Mouse (Mus musculus) kidney, postnatal 0 days (tissue): Measurements from ENCODE around the gene Sox5. TPM values are rescaled to one million over a fixed set of nuclear protein-coding genes. Genes with fewer than 3 reads are reported as not detected.

Experiments used
- ATAC-seq: fragments of 200-750 bp; cut with Nextera tagmentation; replicated peaks from 2 replicates; pipeline ENCODE4 v1.8.0; 2017; ENCODE audit warnings: low read depth, moderate number of reproducible peaks, moderate TSS enrichment, moderate library complexity; ENCODE audit not compliant: low FRiP score
- DNase-seq: peaks from one replicate; pipeline ENCODE4 v3.0.0-alpha.2; 2016; ENCODE audit warnings: low spot score
- H3K27ac ChIP-seq: fragments of 300-500 bp; sonication (generic); 2 replicates; pipeline ENCODE4 v1.5.1; 2014; ENCODE audit warnings: mild to moderate bottlenecking
- H3K27me3 ChIP-seq: fragments of 300-500 bp; sonication (generic); 2 replicates; pipeline ENCODE4 v1.6.1; 2014; ENCODE audit warnings: low read length, mixed read lengths; ENCODE audit not compliant: insufficient read depth
- H3K36me3 ChIP-seq: fragments of 300-500 bp; sonication (generic); 2 replicates; pipeline ENCODE4 v1.6.1; 2014; ENCODE audit warnings: low read length, mixed read lengths; ENCODE audit not compliant: insufficient read depth
- H3K4me1 ChIP-seq: fragments of 300-500 bp; sonication (generic); replicated peaks from 2 replicates; pipeline ENCODE4 v1.6.1; 2014; ENCODE audit warnings: antibody characterized with exemption, low read length, mixed read lengths; ENCODE audit not compliant: insufficient read depth
- H3K4me2 ChIP-seq: fragments of 300-500 bp; sonication (generic); 2 replicates; pipeline ENCODE4 v1.6.1; 2014; ENCODE audit warnings: mild to moderate bottlenecking, low read length, moderate library complexity, mixed read lengths
- H3K4me3 ChIP-seq: fragments of 300-500 bp; sonication (generic); replicated peaks from 2 replicates; pipeline ENCODE4 v1.5.1; 2014; ENCODE audit warnings: low read depth, low read length
- H3K9ac ChIP-seq: fragments of 300-500 bp; sonication (generic); 2 replicates; pipeline ENCODE4 v1.6.1; 2014; ENCODE audit warnings: low read depth, low read length
- H3K9me3 ChIP-seq: fragments of 300-500 bp; sonication (generic); replicated peaks from 2 replicates; pipeline ENCODE4 v1.6.1; 2016; ENCODE audit warnings: low read length, inconsistent platforms, mixed read lengths
- CTCF ChIP-seq: IDR thresholded peaks from 2 replicates; pipeline ENCODE4 v1.5.1; 2016; ENCODE audit warnings: antibody characterized with exemption, low read depth, mild to moderate bottlenecking, moderate library complexity
- WGBS: fragments of 180-500 bp; shearing (Covaris S2); extraction: QIAGEN DNeasy Blood & Tissue Kit; methylation state at CpG from one replicate; pipeline ENCODE4 v1.1.7; 2014; 5-methylcytosine and 5-hydroxymethylcytosine counted together
- polyA plus RNA-seq: library from polyadenylated mRNA; unstranded; fragments of >200 nt; fragmentation: Nextera tagmentation; extraction: Ambion mirVana; gene quantifications from 2 replicates; pipeline ENCODE4 v1.2.1, GENCODE M21; 2015

The Sox5 gene
- polyA plus RNA-seq, 1 experiment from 2014 or later, result 6.1 TPM

DNA sequence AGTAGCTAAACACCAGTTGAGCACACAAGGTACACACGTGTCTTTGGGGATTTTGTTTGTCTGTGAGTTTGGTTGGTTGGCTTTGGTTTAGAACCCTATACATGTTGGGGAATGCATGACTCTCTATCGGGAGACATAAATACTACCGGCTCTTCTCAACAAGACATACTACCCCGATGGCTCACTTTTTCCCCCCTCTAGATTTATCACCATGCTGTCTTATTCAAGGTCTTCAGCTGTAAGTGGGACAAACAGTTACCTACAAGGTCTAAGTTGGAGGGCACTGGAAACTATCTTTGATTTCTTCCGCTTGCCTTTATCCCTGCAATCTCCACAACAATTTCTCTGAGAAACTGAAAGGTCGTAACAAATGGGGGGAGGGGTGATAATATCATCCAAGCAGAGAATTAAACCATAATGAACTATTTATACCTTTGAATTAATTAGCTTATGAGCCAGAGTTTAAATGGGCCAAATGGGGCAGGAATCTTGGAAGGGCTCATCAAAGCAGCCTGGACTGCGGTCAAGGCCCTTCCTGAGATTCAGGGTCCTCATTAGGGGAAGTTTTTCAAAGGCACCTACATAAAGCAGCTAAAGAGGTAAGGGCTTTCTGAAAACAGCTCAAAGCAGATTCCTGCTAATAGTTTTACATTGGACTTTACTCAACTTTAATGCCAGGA lies 4.3 kb downstream of the Sox5 start:
- Histone ChIP-seq H3K36me3 (no peaks in the 10 kb centered on the region), H3K4me3 (no peak overlapping the region), H3K9me3 (no peaks in the 10 kb centered on the region), H3K4me1 (peaks cover 3% of the 10 kb centered on the region; the same call in 1 of the 2 replicates), H3K9ac (no peak overlapping the region), H3K4me2 (no peak overlapping the region), H3K27ac (no peak overlapping the region), H3K27me3 (no peaks in the 10 kb centered on the region)
- no peak for TF ChIP-seq CTCF
- 89% methylated on average over 7 of the region's 7 CpGs for WGBS
- ATAC-seq (no peak), DNase-seq (no peak)

DNA sequence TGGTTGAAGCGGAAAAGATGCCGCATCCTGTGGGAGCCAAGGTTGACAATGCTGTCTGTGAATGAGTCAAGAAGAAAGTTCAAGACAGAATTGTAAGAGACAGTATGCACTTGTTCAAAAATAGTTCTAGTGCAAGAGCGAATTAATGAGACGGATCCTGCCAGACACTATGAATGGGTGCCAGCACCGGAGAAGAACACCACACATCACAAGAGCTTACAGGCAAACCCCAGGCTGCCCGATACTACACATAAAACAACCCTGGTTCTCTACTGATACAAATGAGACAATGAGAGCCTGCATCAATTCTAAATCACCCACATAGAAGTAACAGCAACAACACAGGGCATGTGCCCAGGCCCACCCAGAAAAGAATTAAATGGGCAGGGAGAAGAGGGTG lies 8.0 kb downstream of the Sox5 start:
- H3K9ac ChIP-seq, result no peak overlapping the region
- no peak overlapping the region for H3K4me2 ChIP-seq
- ATAC-seq, result no peak
- no peak for TF ChIP-seq CTCF
- no peak overlapping the region for H3K4me3 ChIP-seq
- 0 out of 2 replicates have a peak, but pooled peaks cover 5% of the 10 kb centered on the region for H3K4me1 ChIP-seq
- no peak overlapping the region for H3K27ac ChIP-seq
- no peaks in the 10 kb centered on the region for H3K36me3 ChIP-seq
- H3K27me3 ChIP-seq, result no peaks in the 10 kb centered on the region
- no peaks in the 10 kb centered on the region for H3K9me3 ChIP-seq
- WGBS, result 87% methylated on average over 6 of the region's 6 CpGs
- no peak for DNase-seq

DNA sequence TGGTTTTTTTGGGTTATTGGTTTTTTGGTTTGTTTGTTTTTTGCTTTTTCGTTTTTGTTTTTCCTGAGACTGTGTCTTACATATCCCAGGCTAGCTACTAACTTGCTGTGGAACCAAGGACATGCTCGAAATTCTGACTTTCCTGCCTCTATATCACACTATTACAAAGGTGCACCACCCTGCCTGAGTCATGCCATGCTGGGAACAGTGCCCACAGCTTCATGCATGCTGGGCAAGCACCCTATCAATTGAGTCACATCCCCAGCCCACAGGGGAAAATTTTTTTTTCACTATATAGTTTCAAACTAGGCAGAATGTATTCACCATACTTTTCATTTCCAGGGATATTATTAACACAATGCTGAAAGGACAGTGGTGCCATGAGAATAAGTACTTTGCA lies 8.8 kb downstream of the Sox5 start:
- H3K4me2 ChIP-seq, result no peak overlapping the region
- TF ChIP-seq CTCF, result no peak
- 0 out of 2 replicates have a peak, but pooled peaks cover 5% of the 10 kb centered on the region for H3K4me1 ChIP-seq
- no peak for DNase-seq
- H3K27me3 ChIP-seq, result no peaks in the 10 kb centered on the region
- H3K4me3 ChIP-seq, result no peak overlapping the region
- no peaks in the 10 kb centered on the region for H3K9me3 ChIP-seq
- 85% methylated on average over 2 of the region's 2 CpGs for WGBS
- no peak overlapping the region for H3K27ac ChIP-seq
- no peak for ATAC-seq
- no peaks in the 10 kb centered on the region for H3K36me3 ChIP-seq
- H3K9ac ChIP-seq, result no peak overlapping the region

- Histone ChIP-seq H3K27ac (no peak overlapping the region), H3K9me3 (no peaks in the 10 kb centered on the region), H3K9ac (no peak overlapping the region), H3K27me3 (no peaks in the 10 kb centered on the region), H3K36me3 (no peaks in the 10 kb centered on the region), H3K4me1 (0 out of 2 replicates have a peak, but pooled peaks cover 5% of the 10 kb centered on the region), H3K4me3 (no peak overlapping the region), H3K4me2 (no peak overlapping the region)
- WGBS, result 68% methylated on average over 15 of the region's 15 CpGs
- DNase-seq, result no peak
- TF ChIP-seq CTCF, result no peak
- ATAC-seq, result 0 out of 2 replicates have a peak, but pooled peaks have one; percentile 46
Measured at GRCm38 (mm10) chr6:144772175-144772918, 9.4 kb downstream of the Sox5 start.

DNA sequence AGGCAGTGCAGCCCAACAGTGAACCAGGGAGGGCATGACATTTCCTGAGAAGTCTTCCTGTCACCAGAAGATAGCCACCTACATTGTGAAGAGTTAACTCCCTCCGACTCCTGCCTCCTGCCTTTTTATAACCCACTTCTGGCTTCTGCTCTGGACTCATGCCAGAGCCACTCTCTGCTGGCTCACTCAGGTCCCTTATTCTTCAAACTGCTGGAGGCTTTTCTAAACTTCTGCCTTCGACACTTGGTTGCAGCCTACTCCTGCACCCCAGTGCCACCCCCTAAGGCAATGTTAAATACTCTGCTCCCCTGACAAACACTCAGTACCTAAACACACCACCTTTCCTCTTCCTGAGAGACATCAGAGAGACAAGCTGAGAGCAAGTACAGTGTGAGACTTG lies 12.7 kb downstream of the Sox5 start:
- DNase-seq (no peak), ATAC-seq (no peak)
- Histone ChIP-seq H3K27me3 (no peaks in the 10 kb centered on the region), H3K9me3 (no peaks in the 10 kb centered on the region), H3K4me1 (0 out of 2 replicates have a peak, but pooled peaks cover 5% of the 10 kb centered on the region), H3K9ac (no peak overlapping the region), H3K4me2 (no peak overlapping the region), H3K36me3 (no peaks in the 10 kb centered on the region), H3K4me3 (no peak overlapping the region), H3K27ac (no peak overlapping the region)
- TF ChIP-seq CTCF, result no peak
- 42% methylated on average over 2 of the region's 2 CpGs for WGBS

- WGBS, result 69% methylated on average over 12 of the region's 12 CpGs
- no peaks in the 10 kb centered on the region for H3K9me3 ChIP-seq
- no peak overlapping the region for H3K9ac ChIP-seq
- H3K36me3 ChIP-seq, result no peaks in the 10 kb centered on the region
- no peak for TF ChIP-seq CTCF
- H3K27me3 ChIP-seq, result no peaks in the 10 kb centered on the region
- no peak overlapping the region for H3K4me2 ChIP-seq
- H3K27ac ChIP-seq, result no peak overlapping the region
- H3K4me3 ChIP-seq, result no peak overlapping the region
- 0 out of 2 replicates have a peak, but pooled peaks cover 4% of the 10 kb centered on the region for H3K4me1 ChIP-seq
- DNase-seq (no peak), ATAC-seq (no peak)
Measured at GRCm38 (mm10) chr6:144761902-144762301, 19.9 kb downstream of the Sox5 start.
